Mouse (Mus musculus) ES-Bruce4 (cell line): ENCODE data around the gene Traf3ip3. TPM values are rescaled to one million over a fixed set of nuclear protein-coding genes. Genes with fewer than 3 reads are reported as not detected.

Experiments used
- H3K27ac ChIP-seq: 2 replicates; pipeline ENCODE4 v1.5.1; 2012; ENCODE audit warnings: low read length, inconsistent platforms; ENCODE audit not compliant: insufficient read depth
- H3K27me3 ChIP-seq: 2 replicates; pipeline ENCODE4 v1.6.1; 2012; ENCODE audit warnings: mild to moderate bottlenecking, low read length, inconsistent platforms; ENCODE audit not compliant: control insufficient read depth, poor library complexity, insufficient read depth, severe bottlenecking
- H3K36me3 ChIP-seq: 2 replicates; pipeline ENCODE4 v1.6.1; 2012; ENCODE audit warnings: inconsistent platforms, mild to moderate bottlenecking, low read length, moderate library complexity; ENCODE audit not compliant: control insufficient read depth, poor library complexity, insufficient read depth, severe bottlenecking
- H3K4me1 ChIP-seq: one replicate; pipeline ENCODE4 v1.8.1; 2011; ENCODE audit warnings: low read length; ENCODE audit not compliant: control insufficient read depth, insufficient read depth
- H3K4me3 ChIP-seq: 2 replicates; pipeline ENCODE4 v1.5.1; 2011; ENCODE audit warnings: low read depth, mild to moderate bottlenecking, low read length
- H3K9ac ChIP-seq: 2 replicates; pipeline ENCODE4 v1.6.1; 2012; ENCODE audit warnings: low read depth, mild to moderate bottlenecking, inconsistent platforms; ENCODE audit not compliant: poor library complexity, severe bottlenecking
- H3K9me3 ChIP-seq: replicated peaks from 2 replicates; pipeline ENCODE4 v1.6.1; 2012; ENCODE audit warnings: mild to moderate bottlenecking, low read length, inconsistent platforms; ENCODE audit not compliant: control insufficient read depth, poor library complexity, insufficient read depth, severe bottlenecking
- CTCF ChIP-seq: IDR thresholded peaks from one replicate; pipeline ENCODE4 v1.8.1; 2011; ENCODE audit warnings: low read depth, low read length
- EP300 ChIP-seq: IDR thresholded peaks from 2 replicates; pipeline ENCODE4 v1.6.1; 2011; ENCODE audit warnings: low read depth, low read length; ENCODE audit not compliant: insufficient read depth
- POLR2A ChIP-seq: IDR thresholded peaks from one replicate; pipeline ENCODE4 v1.8.1; 2011; ENCODE audit warnings: low read length; ENCODE audit not compliant: insufficient read depth
- polyA plus RNA-seq: library from polyadenylated mRNA; stranded (reverse); fragments of >200 nt; gene quantifications from 2 replicates; pipeline ENCODE4 v1.2.4, GENCODE M21; 2011; ENCODE audit warnings: low read depth; ENCODE audit not compliant: missing spikeins, insufficient read depth, insufficient read length

Gene Traf3ip3
- polyA plus RNA-seq, 1 experiment = not detected

DNA sequence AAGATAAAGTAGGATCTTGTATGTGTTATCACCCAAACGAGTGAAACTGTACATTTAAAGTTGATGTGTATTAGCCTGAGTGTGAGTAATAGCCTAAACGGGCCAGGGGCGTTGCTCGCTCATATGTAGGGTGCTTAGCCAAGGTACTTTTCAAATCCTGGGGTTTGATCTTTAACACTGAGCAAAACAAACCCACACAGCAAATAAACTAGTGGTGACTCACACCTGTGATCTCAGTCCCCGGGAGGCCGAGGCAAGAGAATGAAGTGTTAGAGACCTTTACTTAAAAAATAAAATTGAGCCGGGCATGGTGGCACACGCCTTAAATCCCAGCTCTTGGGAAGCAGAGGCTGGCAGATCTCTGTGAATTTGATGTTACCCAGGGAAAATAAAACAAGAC is 70.7 kb downstream of the Traf3ip3 start:
- Histone ChIP-seq H3K4me3 (no peak overlapping the region), H3K9me3 (no peaks in the 10 kb centered on the region), H3K9ac (peak overlapping the region; percentile 44; the same call in 1 of the 2 replicates), H3K27ac (no peak overlapping the region), H3K4me1 (no peaks in the 10 kb centered on the region), H3K36me3 (peaks cover 11% of the 10 kb centered on the region; the same call in 1 of the 2 replicates), H3K27me3 (no peaks in the 10 kb centered on the region)
- no peak for TF ChIP-seq EP300
- no peak for TF ChIP-seq POLR2A
- no peak for TF ChIP-seq CTCF

DNA sequence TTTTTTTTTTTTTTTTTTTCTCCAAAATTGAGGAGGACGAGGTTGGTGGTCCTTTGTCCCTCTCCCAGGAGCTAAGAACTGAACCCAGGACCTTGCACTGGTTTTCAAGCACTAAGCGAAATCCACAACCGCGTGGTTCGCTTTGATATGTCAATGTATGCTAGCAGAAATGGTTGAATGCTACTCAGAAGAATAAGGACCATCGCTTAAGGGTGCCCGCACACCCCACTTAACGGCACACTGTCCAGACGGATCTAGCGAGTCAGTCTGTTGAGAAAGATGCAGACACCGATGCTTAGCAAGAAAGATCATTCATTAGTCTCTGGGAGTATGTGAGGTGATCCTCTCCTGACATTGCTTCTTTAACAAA is 71.1 kb downstream of the Traf3ip3 start:
- Histone ChIP-seq H3K4me1 (no peaks in the 10 kb centered on the region), H3K4me3 (peak overlapping the region; percentile 70), H3K27me3 (no peaks in the 10 kb centered on the region), H3K27ac (no peak overlapping the region), H3K9me3 (no peaks in the 10 kb centered on the region), H3K9ac (peak overlapping the region; percentile 44), H3K36me3 (peaks cover 12% of the 10 kb centered on the region; the same call in 1 of the 2 replicates)
- TF ChIP-seq EP300 = no peak

DNA sequence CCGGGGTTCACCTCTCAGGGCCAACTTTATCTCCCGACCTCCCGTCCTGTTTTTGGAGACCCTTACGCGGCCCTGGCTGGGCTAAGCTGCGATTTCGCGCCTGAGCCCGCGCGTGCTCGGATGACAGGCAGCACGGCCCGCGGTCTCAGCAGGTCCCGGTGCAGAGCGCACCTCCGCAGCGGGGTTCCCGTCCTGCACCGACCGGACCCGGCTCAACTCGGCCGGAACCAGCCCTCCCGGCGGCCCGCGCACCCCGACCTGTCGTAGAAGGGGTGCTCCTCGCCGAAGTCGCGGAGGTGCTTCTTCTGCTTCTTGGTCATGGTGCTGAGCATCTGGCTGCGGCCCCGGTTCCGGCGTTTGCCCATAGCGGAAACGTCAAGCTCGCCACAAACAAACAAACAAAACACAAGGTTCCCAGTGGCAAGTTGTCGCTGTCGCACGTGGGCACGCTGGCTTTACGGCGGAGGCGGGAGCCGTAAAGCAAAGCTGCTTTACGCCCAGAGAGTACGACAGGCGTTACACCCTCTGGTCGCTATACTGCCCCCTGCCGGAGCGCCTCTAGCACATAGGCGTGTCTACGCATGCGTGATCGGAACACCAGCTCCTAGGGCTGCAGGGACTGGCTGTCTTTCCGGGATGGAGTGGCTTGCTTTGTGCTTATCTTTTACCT is 71.6 kb downstream of the Traf3ip3 start, which contains the start of gene Diexf:
Gene Diexf, minus strand, starts transcription at position 487 of the 670 bp plus-strand sequence.
- no peaks in the 10 kb centered on the region for H3K9me3 ChIP-seq
- H3K27me3 ChIP-seq = no peaks in the 10 kb centered on the region
- peak; percentile 83 for TF ChIP-seq POLR2A
- peak; percentile 92 for TF ChIP-seq CTCF
- TF ChIP-seq EP300 = no peak
- H3K4me3 ChIP-seq = peak within 1 kb of the TSS; percentile 79
- H3K9ac ChIP-seq = peak within 1 kb of the TSS; percentile 85
- H3K27ac ChIP-seq = no peak within 1 kb of the TSS
- H3K4me1 ChIP-seq = no peaks in the 10 kb centered on the region
- H3K36me3 ChIP-seq = peaks cover 15% of the 10 kb centered on the region; the same call in 1 of the 2 replicates

DNA sequence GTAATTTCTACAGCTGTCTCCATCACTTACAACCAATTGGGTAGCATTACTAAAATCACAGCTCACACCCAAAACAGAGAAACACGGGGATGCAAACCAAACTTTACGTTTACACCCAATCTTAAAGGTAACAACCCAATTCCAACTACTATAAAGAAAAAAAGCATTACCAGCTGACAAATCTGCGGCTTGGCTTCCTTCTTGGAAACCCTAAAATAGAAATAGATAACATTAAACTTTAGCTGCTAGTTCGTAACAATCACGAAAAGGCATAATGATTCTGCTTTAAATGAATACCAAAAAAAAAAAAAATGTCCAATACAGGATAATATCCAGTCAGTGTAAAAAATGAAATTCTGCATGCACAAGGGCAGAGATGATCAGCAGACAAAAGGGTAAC is 72.2 kb downstream of the Traf3ip3 start:
- H3K9ac ChIP-seq = peak overlapping the region; percentile 85
- no peaks in the 10 kb centered on the region for H3K9me3 ChIP-seq
- TF ChIP-seq POLR2A (no peak), CTCF (no peak), EP300 (no peak)
- H3K4me1 ChIP-seq = no peaks in the 10 kb centered on the region
- no peak overlapping the region for H3K27ac ChIP-seq
- H3K4me3 ChIP-seq = peak overlapping the region; percentile 79
- H3K36me3 ChIP-seq = peaks cover 15% of the 10 kb centered on the region; the same call in 1 of the 2 replicates
- H3K27me3 ChIP-seq = no peaks in the 10 kb centered on the region

DNA sequence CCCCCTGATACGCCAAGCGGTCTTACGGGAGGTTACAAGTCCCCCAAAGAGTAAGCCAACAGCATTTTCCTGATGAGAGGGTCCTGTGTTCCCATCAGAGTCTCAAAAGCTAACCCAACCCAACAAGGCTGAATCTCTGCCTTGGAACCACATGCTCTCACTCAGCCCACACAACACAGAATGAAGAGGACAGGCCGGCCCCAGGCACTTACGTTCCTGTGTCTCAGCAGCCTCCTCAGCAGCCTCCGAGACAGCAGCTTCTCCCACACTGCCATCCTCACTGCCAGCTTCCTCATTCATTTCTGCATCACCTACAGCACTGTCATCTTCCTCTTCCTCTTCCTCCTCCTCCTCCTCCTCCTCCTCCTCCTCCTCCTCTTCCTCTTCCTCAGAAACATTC is 73.4 kb downstream of the Traf3ip3 start:
- Histone ChIP-seq H3K4me3 (no peak overlapping the region), H3K36me3 (peaks cover 26% of the 10 kb centered on the region), H3K9me3 (no peaks in the 10 kb centered on the region), H3K27me3 (no peaks in the 10 kb centered on the region), H3K4me1 (no peaks in the 10 kb centered on the region), H3K27ac (no peak overlapping the region), H3K9ac (no peak overlapping the region)
- TF ChIP-seq CTCF (no peak), EP300 (no peak), POLR2A (no peak)

DNA sequence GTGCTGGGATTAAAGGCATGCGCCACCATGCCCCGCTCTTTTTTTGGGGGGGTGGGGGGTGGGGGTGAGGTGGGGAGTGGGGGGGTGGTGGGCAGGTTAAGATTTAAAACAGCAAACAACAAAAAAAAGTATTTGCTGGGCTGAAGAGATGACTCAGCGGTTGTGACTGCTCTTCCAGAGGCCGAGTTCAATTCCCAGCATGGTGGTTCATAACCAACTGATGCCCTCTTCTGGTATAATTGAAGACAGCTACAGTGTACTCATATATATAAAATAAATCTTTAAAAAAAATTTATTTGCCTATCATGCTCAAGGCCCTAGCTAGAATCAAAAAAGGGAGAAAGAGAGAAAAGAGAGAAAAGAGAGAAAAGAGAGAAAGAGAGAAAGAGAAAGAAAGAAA is 75.7 kb downstream of the Traf3ip3 start:
- no peaks in the 10 kb centered on the region for H3K4me1 ChIP-seq

More for the DNA sequence above, 75.7 kb downstream of the Traf3ip3 start:
- Histone ChIP-seq H3K9me3 (no peaks in the 10 kb centered on the region), H3K27ac (no peak overlapping the region), H3K4me3 (no peak overlapping the region), H3K9ac (no peak overlapping the region), H3K36me3 (peaks cover 46% of the 10 kb centered on the region), H3K27me3 (no peaks in the 10 kb centered on the region)
- TF ChIP-seq EP300 (no peak), POLR2A (no peak), CTCF (no peak)

Other genes with a start within 250 kb of the Traf3ip3 start
- gene Syt14, start 165.9 kb downstream of the Traf3ip3 start, polyA plus RNA-seq = 12.8 and 14.7 TPM in 2 replicates
- gene Diexf, start 71.4 kb downstream of the Traf3ip3 start, polyA plus RNA-seq = 66.4 and 70.6 TPM in 2 replicates
- gene Irf6, start 48.6 kb downstream of the Traf3ip3 start, polyA plus RNA-seq = 18.1 and 18.6 TPM in 2 replicates
- gene A130010J15Rik, start 33.7 kb downstream of the Traf3ip3 start, polyA plus RNA-seq = 9.3 and 10.9 TPM in 2 replicates
- 6.4 and 6.7 TPM in 2 replicates for gene Lamb3, start 6.0 kb upstream of the Traf3ip3 start, polyA plus RNA-seq
- gene Hsd11b1, start 62.4 kb upstream of the Traf3ip3 start, polyA plus RNA-seq = not detected in 2 replicates
- gene G0s2, start 71.5 kb upstream of the Traf3ip3 start, polyA plus RNA-seq = not detected in 2 replicates
- gene Camk1g, start 168.6 kb upstream of the Traf3ip3 start, polyA plus RNA-seq = 0.37 and 0.54 TPM in 2 replicates